Mouse (Mus musculus): ENCODE results near the gene Gm20509. TPM values are rescaled to one million over a fixed set of nuclear protein-coding genes. Genes with fewer than 3 reads are reported as not detected.

The Gm20509 gene
- total and polyA plus RNA-seq, 3 experiments: not detected

DNA sequence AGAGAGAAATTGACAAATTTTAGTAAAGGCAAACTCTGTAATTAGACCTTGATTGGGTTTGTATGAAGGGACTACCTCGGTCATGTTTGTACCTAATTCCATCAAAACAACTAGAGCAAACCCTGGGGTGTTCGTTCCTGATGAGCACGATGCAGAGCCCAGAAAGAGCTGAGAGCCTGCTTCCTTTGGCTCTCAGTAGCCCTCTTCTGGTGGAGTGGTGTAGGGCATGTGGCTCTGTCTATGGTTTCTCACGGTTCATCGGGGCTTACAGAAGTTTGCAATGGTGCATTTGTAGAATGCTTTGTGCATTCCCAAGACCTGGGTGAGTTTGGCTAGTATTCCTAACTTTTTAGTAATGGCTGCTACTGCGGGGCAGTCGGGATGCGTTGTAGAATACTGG lies 19.5 kb downstream of the Gm20509 start:
- DNase-seq (ENCODE audit: low spot score) (no peak), ATAC-seq (ENCODE audit: extremely low read depth, insufficient number of reproducible peaks, low FRiP score, poor library complexity, severe bottlenecking) (peak; percentile 59; the same call in 1 of the 2 replicates)
- Histone ChIP-seq H3K4me1 (ENCODE audit: insufficient read depth, low read depth, low read length) (peaks cover 6% of the 10 kb centered on the region; the same call in 1 of the 2 replicates), H3K9me3 (replicated peaks) (no peaks in the 10 kb centered on the region), H3K4me3 (ENCODE audit: low read depth, low read length) (no peak overlapping the region), H3K27me3 (ENCODE audit: insufficient read depth, low read length) (no peaks in the 10 kb centered on the region), H3K36me3 (replicated peaks) (peaks cover 85% of the 10 kb centered on the region)
- TF ChIP-seq GATA2 (IDR thresholded peaks at IDR 0.05; ENCODE audit: borderline replicate concordance, low read depth, low read length) (no peak), CTCF (IDR thresholded peaks at IDR 0.05; ENCODE audit: low read depth, low read length) (peak; percentile 38; the same call in 1 of the 2 replicates)

DNA sequence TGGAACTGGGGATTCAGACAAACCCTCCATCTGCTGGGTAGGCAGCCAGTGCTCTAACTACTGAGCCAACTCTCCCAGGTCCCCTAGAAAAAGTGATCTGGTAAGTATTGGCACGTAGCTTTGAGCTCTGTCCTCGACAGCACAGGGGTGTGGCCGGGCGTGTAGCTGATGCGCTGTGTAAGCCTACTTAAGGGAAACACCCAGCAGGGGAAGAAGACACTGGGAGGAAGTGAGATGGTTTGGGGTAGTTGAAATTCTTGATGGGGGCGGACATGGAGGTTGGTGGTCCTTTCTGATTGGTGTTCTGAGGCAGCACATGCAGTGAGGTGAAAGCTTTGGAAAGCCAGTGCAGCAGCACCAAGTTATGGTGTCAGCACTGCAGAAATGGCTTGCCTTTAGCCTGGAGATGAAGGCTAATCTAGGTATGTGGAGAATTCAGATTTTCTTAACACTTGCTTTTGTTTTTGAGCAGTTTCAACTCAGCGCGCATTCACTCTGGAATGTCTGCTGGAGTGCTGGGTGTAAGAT lies 22.8 kb downstream of the Gm20509 start:
- no peak overlapping the region for H3K4me3 ChIP-seq (ENCODE audit: low read depth, low read length)
- no peak for TF ChIP-seq TAL1 (conservative IDR thresholded peaks at IDR 0.05; ENCODE audit: low read depth, low read length)
- TF ChIP-seq CTCF (IDR thresholded peaks at IDR 0.05; ENCODE audit: low read depth, low read length): no peak
- TF ChIP-seq POLR2AphosphoS5 (IDR thresholded peaks at IDR 0.05; ENCODE audit: insufficient replicate concordance, low read depth, low read length): no peak
- no peak for TF ChIP-seq GATA2 (IDR thresholded peaks at IDR 0.05; ENCODE audit: borderline replicate concordance, low read depth, low read length)
- no peak for TF ChIP-seq GATA1 (IDR thresholded peaks at IDR 0.05; ENCODE audit: borderline replicate concordance, low read length)
- H3K27me3 ChIP-seq (ENCODE audit: insufficient read depth, low read length): no peaks in the 10 kb centered on the region
- ATAC-seq (ENCODE audit: extremely low read depth, insufficient number of reproducible peaks, low FRiP score, poor library complexity, severe bottlenecking) (no peak), DNase-seq (ENCODE audit: low spot score) (no peak)
- peaks cover 3% of the 10 kb centered on the region; the same call in 1 of the 2 replicates for H3K4me1 ChIP-seq (ENCODE audit: insufficient read depth, low read depth, low read length)
- H3K36me3 ChIP-seq (replicated peaks): peaks cover 94% of the 10 kb centered on the region
- H3K9me3 ChIP-seq (replicated peaks): no peaks in the 10 kb centered on the region

DNA sequence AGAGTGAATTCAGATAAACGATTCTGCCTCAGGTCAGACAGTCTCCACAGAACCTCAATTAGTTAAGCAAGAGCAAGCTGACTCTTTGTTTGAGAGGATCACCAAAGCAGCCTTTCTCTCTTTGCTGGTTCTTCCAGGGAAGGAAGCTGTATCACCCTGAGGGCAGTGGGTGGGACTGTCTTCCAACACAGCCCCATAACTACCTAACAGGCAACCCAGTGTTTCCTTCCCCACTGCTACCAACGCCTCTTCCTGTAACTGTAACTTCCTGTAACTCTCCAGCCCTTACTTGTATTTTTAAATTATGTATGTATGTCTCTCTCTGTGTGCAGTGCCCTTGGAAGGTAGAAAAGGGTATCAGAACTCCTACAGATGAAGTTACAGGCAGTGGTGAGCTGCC lies 25.2 kb downstream of the Gm20509 start:
- ATAC-seq (ENCODE audit: extremely low read depth, insufficient number of reproducible peaks, low FRiP score, poor library complexity, severe bottlenecking): no peak
- no peak for DNase-seq (ENCODE audit: low spot score)
- H3K9me3 ChIP-seq (replicated peaks): no peaks in the 10 kb centered on the region
- H3K27me3 ChIP-seq (ENCODE audit: insufficient read depth, low read length): no peaks in the 10 kb centered on the region
- no peaks in the 10 kb centered on the region; the same call in 1 of the 2 replicates for H3K4me1 ChIP-seq (ENCODE audit: insufficient read depth, low read depth, low read length)
- TF ChIP-seq TAL1 (conservative IDR thresholded peaks at IDR 0.05; ENCODE audit: low read depth, low read length) (no peak), POLR2AphosphoS5 (IDR thresholded peaks at IDR 0.05; ENCODE audit: insufficient replicate concordance, low read depth, low read length) (no peak), GATA1 (IDR thresholded peaks at IDR 0.05; ENCODE audit: borderline replicate concordance, low read length) (no peak)
- H3K4me3 ChIP-seq (ENCODE audit: low read depth, low read length): no peak overlapping the region
- peaks cover 92% of the 10 kb centered on the region for H3K36me3 ChIP-seq (replicated peaks)

DNA sequence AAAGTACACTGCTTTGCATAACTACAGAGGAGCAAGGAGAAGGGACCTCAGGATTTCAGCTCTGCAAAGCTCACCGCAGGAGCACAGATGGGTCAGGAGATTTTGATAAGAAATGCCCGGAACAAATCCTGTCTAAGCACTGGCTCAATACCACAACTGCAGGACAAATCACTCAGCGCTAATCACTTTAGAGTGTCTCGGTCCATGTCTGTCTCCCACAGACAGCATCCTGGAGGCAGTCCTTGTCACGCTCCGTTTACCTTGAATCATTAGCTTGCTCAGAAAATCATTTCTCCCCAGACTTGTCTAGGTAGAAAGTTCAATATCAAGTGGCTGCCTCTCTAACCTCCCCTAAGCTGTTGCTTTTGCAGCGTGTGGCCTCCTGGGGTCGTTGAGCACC lies 27.6 kb downstream of the Gm20509 start:
- H3K9me3 ChIP-seq (replicated peaks): no peaks in the 10 kb centered on the region
- no peak for DNase-seq (ENCODE audit: low spot score)
- H3K27me3 ChIP-seq (ENCODE audit: insufficient read depth, low read length): no peaks in the 10 kb centered on the region
- H3K36me3 ChIP-seq (replicated peaks): peaks cover 72% of the 10 kb centered on the region
- no peak for TF ChIP-seq CTCF (IDR thresholded peaks at IDR 0.05; ENCODE audit: low read depth, low read length)
- no peak for TF ChIP-seq GATA1 (IDR thresholded peaks at IDR 0.05; ENCODE audit: borderline replicate concordance, low read length)
- no peak for TF ChIP-seq POLR2AphosphoS5 (IDR thresholded peaks at IDR 0.05; ENCODE audit: insufficient replicate concordance, low read depth, low read length)
- TF ChIP-seq TAL1 (conservative IDR thresholded peaks at IDR 0.05; ENCODE audit: low read depth, low read length): no peak
- TF ChIP-seq GATA2 (IDR thresholded peaks at IDR 0.05; ENCODE audit: borderline replicate concordance, low read depth, low read length): no peak
- no peak for ATAC-seq (ENCODE audit: extremely low read depth, insufficient number of reproducible peaks, low FRiP score, poor library complexity, severe bottlenecking)
- H3K4me1 ChIP-seq (ENCODE audit: insufficient read depth, low read depth, low read length): no peaks in the 10 kb centered on the region
- no peak overlapping the region for H3K4me3 ChIP-seq (ENCODE audit: low read depth, low read length)

DNA sequence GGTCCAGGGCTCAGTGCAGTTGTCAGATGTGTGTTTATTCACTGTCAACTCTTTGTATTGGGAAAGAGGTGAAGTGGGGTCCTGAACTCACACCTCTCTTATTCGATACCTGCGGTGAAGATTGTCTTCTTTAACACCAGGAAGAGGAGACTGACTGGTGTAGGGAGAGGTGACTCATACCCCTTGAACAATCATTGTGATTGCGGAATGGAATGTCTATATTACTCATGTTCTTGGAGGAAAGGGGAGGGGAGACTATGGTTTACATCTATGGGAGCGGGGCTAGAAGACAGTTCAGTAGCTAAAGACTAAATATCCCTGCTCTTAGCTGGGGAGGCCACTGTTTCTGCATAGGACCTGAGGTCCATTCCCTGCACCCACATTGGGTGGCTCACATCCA lies 28.3 kb downstream of the Gm20509 start:
- DNase-seq (ENCODE audit: low spot score) (no peak), ATAC-seq (ENCODE audit: extremely low read depth, insufficient number of reproducible peaks, low FRiP score, poor library complexity, severe bottlenecking) (no peak)
- Histone ChIP-seq H3K27me3 (ENCODE audit: insufficient read depth, low read length) (no peaks in the 10 kb centered on the region), H3K36me3 (replicated peaks) (peaks cover 66% of the 10 kb centered on the region), H3K9me3 (replicated peaks) (no peaks in the 10 kb centered on the region), H3K4me1 (ENCODE audit: insufficient read depth, low read depth, low read length) (no peaks in the 10 kb centered on the region), H3K4me3 (ENCODE audit: low read depth, low read length) (no peak overlapping the region)
- TF ChIP-seq GATA2 (IDR thresholded peaks at IDR 0.05; ENCODE audit: borderline replicate concordance, low read depth, low read length): no peak
- TF ChIP-seq GATA1 (IDR thresholded peaks at IDR 0.05; ENCODE audit: borderline replicate concordance, low read length): no peak
- no peak for TF ChIP-seq TAL1 (conservative IDR thresholded peaks at IDR 0.05; ENCODE audit: low read depth, low read length)
- TF ChIP-seq CTCF (IDR thresholded peaks at IDR 0.05; ENCODE audit: low read depth, low read length): no peak
- TF ChIP-seq POLR2AphosphoS5 (IDR thresholded peaks at IDR 0.05; ENCODE audit: insufficient replicate concordance, low read depth, low read length): no peak

DNA sequence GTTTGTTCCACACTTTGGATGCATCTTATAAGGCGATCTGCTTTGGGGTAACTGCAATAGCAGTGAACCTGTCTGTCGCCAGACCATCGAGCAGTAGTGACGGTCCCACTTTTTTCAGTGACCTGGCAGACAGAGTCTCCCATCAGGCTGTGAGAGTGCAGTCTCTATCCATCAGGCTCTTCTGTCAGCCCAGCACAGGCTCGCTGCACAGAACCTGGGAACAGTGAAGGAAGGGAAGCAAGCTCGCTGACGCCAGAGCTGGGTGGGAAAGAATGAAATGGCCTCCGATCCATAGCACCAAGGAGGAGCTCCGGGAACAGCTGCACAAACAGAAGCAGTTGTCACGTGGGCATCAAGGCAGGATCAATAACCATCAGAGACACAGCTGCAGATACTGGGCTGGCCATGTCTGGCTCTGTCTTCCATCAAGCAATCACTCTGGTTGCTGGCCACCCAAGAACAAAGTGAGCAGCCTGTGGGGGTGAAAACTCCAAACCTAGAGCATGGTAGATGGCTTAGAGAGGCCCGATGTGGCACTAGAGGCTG lies 35.1 kb downstream of the Gm20509 start:
- peaks cover 2% of the 10 kb centered on the region for H3K36me3 ChIP-seq (replicated peaks)
- no peaks in the 10 kb centered on the region for H3K9me3 ChIP-seq (replicated peaks)
- TF ChIP-seq POLR2AphosphoS5 (IDR thresholded peaks at IDR 0.05; ENCODE audit: insufficient replicate concordance, low read depth, low read length): no peak
- no peak for TF ChIP-seq TAL1 (conservative IDR thresholded peaks at IDR 0.05; ENCODE audit: low read depth, low read length)
- no peak for TF ChIP-seq GATA1 (IDR thresholded peaks at IDR 0.05; ENCODE audit: borderline replicate concordance, low read length)
- no peak for TF ChIP-seq GATA2 (IDR thresholded peaks at IDR 0.05; ENCODE audit: borderline replicate concordance, low read depth, low read length)
- TF ChIP-seq CTCF (IDR thresholded peaks at IDR 0.05; ENCODE audit: low read depth, low read length): no peak
- DNase-seq (ENCODE audit: low spot score) (no peak), ATAC-seq (ENCODE audit: extremely low read depth, insufficient number of reproducible peaks, low FRiP score, poor library complexity, severe bottlenecking) (no peak)
- H3K4me1 ChIP-seq (ENCODE audit: insufficient read depth, low read depth, low read length): no peaks in the 10 kb centered on the region
- H3K27me3 ChIP-seq (ENCODE audit: insufficient read depth, low read length): 0 out of 2 replicates have a peak, but pooled peaks cover 3% of the 10 kb centered on the region
- no peak overlapping the region for H3K4me3 ChIP-seq (ENCODE audit: low read depth, low read length)

Measured in G1E (cell line).